Mouse (Mus musculus): ENCODE data around the gene Nop2. TPM values are rescaled to one million over a fixed set of nuclear protein-coding genes. Genes with fewer than 3 reads are reported as not detected.

Gene Nop2
- polyA plus RNA-seq, 1 experiment: 55.4 TPM

DNA sequence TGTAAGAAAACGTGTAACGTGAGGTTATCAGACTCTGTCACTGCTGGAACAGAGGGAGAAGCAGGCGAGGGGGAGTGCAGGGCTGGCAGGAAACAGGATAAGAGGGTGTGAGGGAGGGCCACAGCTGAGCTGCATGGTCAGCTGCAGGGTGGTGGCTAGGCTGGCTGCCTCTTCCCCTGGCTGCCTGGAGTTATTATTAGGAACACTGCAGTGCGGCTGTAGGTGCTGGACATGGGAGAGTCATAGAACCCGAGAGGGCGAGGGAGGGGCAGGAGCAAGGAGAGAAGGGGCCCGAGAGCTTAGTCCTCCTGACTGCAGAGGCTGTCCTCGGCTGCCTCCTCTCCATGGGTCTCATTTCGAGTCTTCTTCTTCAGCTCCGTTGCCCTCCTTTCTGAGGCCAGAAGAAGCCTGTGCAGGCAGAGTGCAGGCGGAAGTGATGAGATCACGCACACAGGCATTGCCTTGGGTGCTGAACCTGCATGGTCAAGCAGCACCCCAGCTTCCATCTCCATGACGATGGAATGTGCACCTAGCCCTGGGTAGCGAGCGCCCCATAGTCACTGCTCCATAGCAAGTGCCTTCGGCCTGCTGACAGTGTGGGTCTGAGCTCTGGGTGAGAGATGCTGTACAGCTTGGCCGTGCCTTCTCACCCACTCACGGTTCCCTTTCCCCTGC, 16.7 kb downstream of the Nop2 start:
- TF ChIP-seq E2F4 (IDR thresholded peaks at IDR 0.05; ENCODE audit: insufficient read depth): no peak
- no peak for TF ChIP-seq MAX (IDR thresholded peaks at IDR 0.05; ENCODE audit: low read depth)
- TF ChIP-seq CEBPB (IDR thresholded peaks at IDR 0.05; ENCODE audit: insufficient read depth, poor library complexity, severe bottlenecking): no peak
- no peak for TF ChIP-seq SRF (IDR thresholded peaks at IDR 0.05; ENCODE audit: control insufficient read depth, insufficient read length, low read depth)
- TF ChIP-seq REST (IDR thresholded peaks at IDR 0.05; ENCODE audit: insufficient read depth, insufficient read length): no peak
- TF ChIP-seq USF1 (IDR thresholded peaks at IDR 0.05; ENCODE audit: low read depth): no peak
- peak; percentile 92 for TF ChIP-seq TCF3 (IDR thresholded peaks at IDR 0.05; ENCODE audit: insufficient read length, low read depth)
- peak; percentile 43 to 98 (median 94) for TF ChIP-seq MYOD1 (IDR thresholded peaks at IDR 0.05; ENCODE audit: control insufficient read depth in 1 of 3, insufficient read length in 2 of 3, low read depth in 2 of 3)
- peak; percentile 86 for TF ChIP-seq TCF12 (IDR thresholded peaks at IDR 0.05; ENCODE audit: insufficient read depth, poor library complexity, severe bottlenecking)
- TF ChIP-seq POLR2A (IDR thresholded peaks at IDR 0.05; ENCODE audit: insufficient read length, low read depth): peak; percentile 67
- peak; percentile 89 for TF ChIP-seq POLR2AphosphoS2 (IDR thresholded peaks at IDR 0.05; ENCODE audit: insufficient read length, low read depth)
- TF ChIP-seq MYOG (IDR thresholded peaks at IDR 0.05; ENCODE audit: control insufficient read depth in 1 of 3, insufficient read depth in 1 of 3, insufficient read length in 2 of 3, low read depth in 2 of 3): peak; percentile 82 to 99 (median 94)
- Histone ChIP-seq H3K36me3 (ENCODE audit: control insufficient read depth, insufficient read depth) (peaks cover 12% of the 10 kb centered on the region), H3K79me2 (ENCODE audit: control insufficient read depth, insufficient read depth) (peaks cover 32% of the 10 kb centered on the region), H3K4me2 (ENCODE audit: low read depth) (peak overlapping the region; percentile 70), H3ac (ENCODE audit: control insufficient read depth, insufficient read length) (peak overlapping the region; percentile 60), H3K4me3 (peak overlapping the region; percentile 98), H3K27me3 (ENCODE audit: control insufficient read depth, insufficient read depth, insufficient read length) (no peaks in the 10 kb centered on the region)

- Histone ChIP-seq H3K4me2 (ENCODE audit: low read depth) (peak overlapping the region; percentile 70), H3K27me3 (ENCODE audit: control insufficient read depth, insufficient read depth, insufficient read length) (no peaks in the 10 kb centered on the region), H3K36me3 (ENCODE audit: control insufficient read depth, insufficient read depth) (peaks cover 17% of the 10 kb centered on the region), H3ac (ENCODE audit: control insufficient read depth, insufficient read length) (peak overlapping the region; percentile 60), H3K4me3 (peak overlapping the region; percentile 98), H3K79me2 (ENCODE audit: control insufficient read depth, insufficient read depth) (peaks cover 32% of the 10 kb centered on the region)
- TF ChIP-seq E2F4 (IDR thresholded peaks at IDR 0.05; ENCODE audit: insufficient read depth): no peak
- no peak for TF ChIP-seq SRF (IDR thresholded peaks at IDR 0.05; ENCODE audit: control insufficient read depth, insufficient read length, low read depth)
- TF ChIP-seq TCF12 (IDR thresholded peaks at IDR 0.05; ENCODE audit: insufficient read depth, poor library complexity, severe bottlenecking): peak; percentile 95
- TF ChIP-seq MAX (IDR thresholded peaks at IDR 0.05; ENCODE audit: low read depth): no peak
- TF ChIP-seq USF1 (IDR thresholded peaks at IDR 0.05; ENCODE audit: low read depth): no peak
- TF ChIP-seq MYOD1 (IDR thresholded peaks at IDR 0.05; ENCODE audit: control insufficient read depth in 1 of 3, insufficient read length in 2 of 3, low read depth in 2 of 3): peak; percentile 41 to 93 (median 88)
- TF ChIP-seq CEBPB (IDR thresholded peaks at IDR 0.05; ENCODE audit: insufficient read depth, poor library complexity, severe bottlenecking): no peak
- peak; percentile 61 for TF ChIP-seq POLR2AphosphoS2 (IDR thresholded peaks at IDR 0.05; ENCODE audit: insufficient read length, low read depth)
- TF ChIP-seq MYOG (IDR thresholded peaks at IDR 0.05; ENCODE audit: control insufficient read depth in 1 of 3, insufficient read depth in 1 of 3, insufficient read length in 2 of 3, low read depth in 2 of 3): peak; percentile 87 to 94 (median 93)
- TF ChIP-seq TCF3 (IDR thresholded peaks at IDR 0.05; ENCODE audit: insufficient read length, low read depth): peak; percentile 87
- no peak for TF ChIP-seq REST (IDR thresholded peaks at IDR 0.05; ENCODE audit: insufficient read depth, insufficient read length)
- TF ChIP-seq POLR2A (IDR thresholded peaks at IDR 0.05; ENCODE audit: insufficient read length, low read depth): peak; percentile 60
Measured at GRCm38 (mm10) chr6:125148926-125149568, 17.3 kb downstream of the Nop2 start.

GRCm38 (mm10) chr6:125149569-125149950, 17.9 kb downstream of the Nop2 start:
- TF ChIP-seq MYOD1 (IDR thresholded peaks at IDR 0.05; ENCODE audit: control insufficient read depth in 1 of 3, insufficient read length in 2 of 3, low read depth in 2 of 3) (no peak), CEBPB (IDR thresholded peaks at IDR 0.05; ENCODE audit: insufficient read depth, poor library complexity, severe bottlenecking) (no peak), POLR2A (IDR thresholded peaks at IDR 0.05; ENCODE audit: insufficient read length, low read depth) (peak; percentile 9), MAX (IDR thresholded peaks at IDR 0.05; ENCODE audit: low read depth) (no peak), POLR2AphosphoS2 (IDR thresholded peaks at IDR 0.05; ENCODE audit: insufficient read length, low read depth) (peak; percentile 74), REST (IDR thresholded peaks at IDR 0.05; ENCODE audit: insufficient read depth, insufficient read length) (no peak), USF1 (IDR thresholded peaks at IDR 0.05; ENCODE audit: low read depth) (no peak), TCF3 (IDR thresholded peaks at IDR 0.05; ENCODE audit: insufficient read length, low read depth) (no peak), SRF (IDR thresholded peaks at IDR 0.05; ENCODE audit: control insufficient read depth, insufficient read length, low read depth) (no peak)
- peak overlapping the region; percentile 60 for H3ac ChIP-seq (ENCODE audit: control insufficient read depth, insufficient read length)
- H3K4me2 ChIP-seq (ENCODE audit: low read depth): peak overlapping the region; percentile 70

DNA sequence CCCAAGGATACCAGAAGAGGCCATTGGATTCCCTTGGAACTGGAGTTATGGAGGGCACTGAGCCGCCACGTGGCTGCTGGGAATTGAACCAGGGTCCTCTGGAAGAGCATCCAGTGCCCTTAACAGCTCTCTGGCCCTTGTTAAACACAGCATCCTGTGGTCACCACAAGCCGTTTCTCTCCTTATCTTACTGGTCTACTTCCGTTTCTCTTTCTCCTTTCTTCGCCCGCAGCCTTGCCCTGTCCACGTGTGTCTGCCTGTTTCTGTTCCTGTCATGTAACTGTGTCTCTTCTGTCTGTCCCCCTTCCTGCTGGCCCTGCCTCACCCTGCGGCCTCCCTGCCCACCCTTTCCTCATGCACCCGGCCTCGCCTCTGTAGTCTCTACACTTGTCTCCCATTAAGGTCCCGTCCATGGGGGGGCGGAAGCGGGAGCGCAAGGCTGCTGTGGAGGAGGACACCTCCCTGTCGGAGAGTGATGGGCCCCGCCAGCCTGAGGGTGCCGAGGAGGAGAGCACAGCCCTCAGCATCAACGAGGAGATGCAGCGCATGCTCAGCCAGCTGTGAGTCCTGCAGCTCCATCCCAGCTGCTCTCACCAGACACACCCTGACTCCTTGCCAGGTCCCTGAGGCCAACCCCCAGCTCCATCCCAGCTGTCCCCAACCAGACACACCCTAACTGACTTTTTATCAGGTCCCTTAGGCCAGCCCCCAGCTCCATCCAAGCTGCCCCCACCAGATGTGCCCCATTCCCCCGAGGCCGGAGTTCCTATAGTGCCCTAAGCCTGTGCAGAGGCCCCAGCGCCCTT, 20.7 kb downstream of the Nop2 start:
- Histone ChIP-seq H3K27me3 (ENCODE audit: control insufficient read depth, insufficient read depth, insufficient read length) (no peaks in the 10 kb centered on the region), H3K4me2 (ENCODE audit: low read depth) (peak overlapping the region; percentile 66), H3K36me3 (ENCODE audit: control insufficient read depth, insufficient read depth) (peaks cover 16% of the 10 kb centered on the region), H3K79me2 (ENCODE audit: control insufficient read depth, insufficient read depth) (peaks cover 16% of the 10 kb centered on the region), H3K4me3 (peak overlapping the region; percentile 15), H3ac (ENCODE audit: control insufficient read depth, insufficient read length) (no peak overlapping the region)
- peak; percentile 97 for TF ChIP-seq TCF3 (IDR thresholded peaks at IDR 0.05; ENCODE audit: insufficient read length, low read depth)
- peak; percentile 87 for TF ChIP-seq TCF12 (IDR thresholded peaks at IDR 0.05; ENCODE audit: insufficient read depth, poor library complexity, severe bottlenecking)
- TF ChIP-seq USF1 (IDR thresholded peaks at IDR 0.05; ENCODE audit: low read depth): no peak
- TF ChIP-seq MYOD1 (IDR thresholded peaks at IDR 0.05; ENCODE audit: control insufficient read depth in 1 of 3, insufficient read length in 2 of 3, low read depth in 2 of 3): peak; percentile 60 to 97 (median 95)
- peak; percentile 95 to 99 (median 99) for TF ChIP-seq MYOG (IDR thresholded peaks at IDR 0.05; ENCODE audit: control insufficient read depth in 1 of 3, insufficient read depth in 1 of 3, insufficient read length in 2 of 3, low read depth in 2 of 3)
- TF ChIP-seq POLR2A (IDR thresholded peaks at IDR 0.05; ENCODE audit: insufficient read length, low read depth): peak; percentile 87
- TF ChIP-seq SRF (IDR thresholded peaks at IDR 0.05; ENCODE audit: control insufficient read depth, insufficient read length, low read depth): no peak
- peak; percentile 91 for TF ChIP-seq POLR2AphosphoS2 (IDR thresholded peaks at IDR 0.05; ENCODE audit: insufficient read length, low read depth)
- TF ChIP-seq CEBPB (IDR thresholded peaks at IDR 0.05; ENCODE audit: insufficient read depth, poor library complexity, severe bottlenecking): no peak

More at GRCm38 (mm10) chr6:125149569-125149950, 17.9 kb downstream of the Nop2 start:
- peaks cover 32% of the 10 kb centered on the region for H3K79me2 ChIP-seq (ENCODE audit: control insufficient read depth, insufficient read depth)
- H3K27me3 ChIP-seq (ENCODE audit: control insufficient read depth, insufficient read depth, insufficient read length): no peaks in the 10 kb centered on the region
- peak overlapping the region; percentile 98 for H3K4me3 ChIP-seq
- peaks cover 16% of the 10 kb centered on the region for H3K36me3 ChIP-seq (ENCODE audit: control insufficient read depth, insufficient read depth)

Measured in myocyte (in vitro differentiated cells).